Mouse (Mus musculus) lung, embryonic 14.5 days (tissue): ENCODE measurements around the gene Tmem256. TPM values are rescaled to one million over a fixed set of nuclear protein-coding genes. Genes with fewer than 3 reads are reported as not detected.

Experiments
- ATAC-seq: fragments of 200-750 bp; cut with Nextera tagmentation; 2 replicates; pipeline ENCODE4 v1.8.0; 2017; ENCODE audit warnings: mild to moderate bottlenecking, moderate TSS enrichment, moderate library complexity; ENCODE audit not compliant: insufficient read depth
- DNase-seq: peaks from one replicate; pipeline ENCODE4 v3.0.0-alpha.2; 2015
- H3K27ac ChIP-seq: fragments of 300-500 bp; sonication (generic); 2 replicates; pipeline ENCODE4 v1.5.1; 2014; ENCODE audit warnings: low read depth, mild to moderate bottlenecking, moderate library complexity
- H3K27me3 ChIP-seq: fragments of 300-500 bp; sonication (generic); 2 replicates; pipeline ENCODE4 v1.6.1; 2014; ENCODE audit warnings: low read length, control low read depth; ENCODE audit not compliant: insufficient read depth
- H3K36me3 ChIP-seq: fragments of 300-500 bp; sonication (generic); 2 replicates; pipeline ENCODE4 v1.6.1; 2014; ENCODE audit warnings: control low read depth; ENCODE audit not compliant: insufficient read depth
- H3K4me1 ChIP-seq: fragments of 300-500 bp; sonication (generic); 2 replicates; pipeline ENCODE4 v1.6.1; 2014; ENCODE audit warnings: antibody characterized with exemption, control low read depth; ENCODE audit not compliant: insufficient read depth
- H3K4me2 ChIP-seq: fragments of 300-500 bp; sonication (generic); 2 replicates; pipeline ENCODE4 v1.6.1; 2014; ENCODE audit warnings: mild to moderate bottlenecking
- H3K4me3 ChIP-seq: fragments of 300-500 bp; sonication (generic); 2 replicates; pipeline ENCODE4 v1.5.1; 2014; ENCODE audit warnings: low read depth, low read length
- H3K9ac ChIP-seq: fragments of 300-500 bp; sonication (generic); 2 replicates; pipeline ENCODE4 v1.6.1; 2014
- H3K9me3 ChIP-seq: fragments of 300-500 bp; sonication (generic); 2 replicates; pipeline ENCODE4 v1.6.1; 2016; ENCODE audit warnings: low read depth, low read length, control low read depth
- CTCF ChIP-seq: IDR thresholded peaks from 2 replicates; pipeline ENCODE4 v1.5.1; 2016; ENCODE audit warnings: antibody characterized with exemption, low read depth
- WGBS: fragments of 180-500 bp; shearing (Covaris S2); extraction: QIAGEN DNeasy Blood & Tissue Kit; methylation state at CpG from one replicate; pipeline ENCODE4 v1.1.7; 2014; 5-methylcytosine and 5-hydroxymethylcytosine counted together
- polyA plus RNA-seq: library from polyadenylated mRNA; unstranded; fragments of >200 nt; fragmentation: Nextera tagmentation; extraction: Ambion mirVana; gene quantifications from 2 replicates; pipeline ENCODE4 v1.2.1, GENCODE M21; 2014

Tmem256 gene
- polyA plus RNA-seq, 1 experiment from 2014 or later = 443 TPM

- Histone ChIP-seq H3K27ac (no peak overlapping the region), H3K4me1 (no peaks in the 10 kb centered on the region), H3K9me3 (no peaks in the 10 kb centered on the region), H3K9ac (no peak overlapping the region), H3K27me3 (peaks cover 6% of the 10 kb centered on the region; the same call in 1 of the 2 replicates), H3K4me3 (no peak overlapping the region), H3K36me3 (no peaks in the 10 kb centered on the region), H3K4me2 (no peak overlapping the region)
- DNase-seq = no peak
- TF ChIP-seq CTCF = no peak
- ATAC-seq = no peak
These were observed 28.0 kb upstream of the Tmem256 start for GRCm38 (mm10) chr11:69810280-69810679.

- H3K4me1 ChIP-seq = no peaks in the 10 kb centered on the region
- H3K9ac ChIP-seq = no peak within 1 kb of the TSS
- ATAC-seq (no peak), DNase-seq (no peak)
- no peak within 1 kb of the TSS for H3K4me3 ChIP-seq
- peaks cover 7% of the 10 kb centered on the region; the same call in 1 of the 2 replicates for H3K9me3 ChIP-seq
- no peaks in the 10 kb centered on the region for H3K27me3 ChIP-seq
- TF ChIP-seq CTCF = peak; percentile 35
- no peak within 1 kb of the TSS for H3K4me2 ChIP-seq
- 58% methylated on average over 10 of the region's 10 CpGs for WGBS
- no peaks in the 10 kb centered on the region for H3K36me3 ChIP-seq
- no peak within 1 kb of the TSS for H3K27ac ChIP-seq
These were observed 23.2 kb upstream of the Tmem256 start, which contains the start of gene Gm39566 for GRCm38 (mm10) chr11:69815155-69815554. Gene Gm39566, minus strand, starts transcription at chr11:69815298.

GRCm38 (mm10) chr11:69816520-69816919 is 21.8 kb upstream of the Tmem256 start:
- DNase-seq = no peak
- H3K4me2 ChIP-seq = no peak overlapping the region
- H3K36me3 ChIP-seq = no peaks in the 10 kb centered on the region
- no peak overlapping the region for H3K4me3 ChIP-seq
- no peak for TF ChIP-seq CTCF
- no peaks in the 10 kb centered on the region for H3K27me3 ChIP-seq
- no peak overlapping the region for H3K27ac ChIP-seq
- H3K4me1 ChIP-seq = no peaks in the 10 kb centered on the region
- no peak for ATAC-seq
- H3K9ac ChIP-seq = no peak overlapping the region
- 82% methylated on average over 12 of the region's 12 CpGs for WGBS
- H3K9me3 ChIP-seq = peaks cover 7% of the 10 kb centered on the region; the same call in 1 of the 2 replicates

GRCm38 (mm10) chr11:69818365-69818764 is 19.9 kb upstream of the Tmem256 start, which contains the start of gene Spem2:
Gene Spem2, minus strand, starts transcription at chr11:69818465.
- no peak within 1 kb of the TSS for H3K9ac ChIP-seq
- peaks cover 7% of the 10 kb centered on the region; the same call in 1 of the 2 replicates for H3K9me3 ChIP-seq
- H3K27me3 ChIP-seq = no peaks in the 10 kb centered on the region
- WGBS = 70% methylated on average over 2 of the region's 2 CpGs
- no peaks in the 10 kb centered on the region for H3K4me1 ChIP-seq
- H3K27ac ChIP-seq = no peak within 1 kb of the TSS
- ATAC-seq (no peak), DNase-seq (no peak)
- H3K36me3 ChIP-seq = no peaks in the 10 kb centered on the region
- H3K4me2 ChIP-seq = no peak within 1 kb of the TSS
- no peak within 1 kb of the TSS for H3K4me3 ChIP-seq
- TF ChIP-seq CTCF = no peak

- H3K4me1 ChIP-seq = no peaks in the 10 kb centered on the region
- H3K9ac ChIP-seq = no peak overlapping the region
- no peaks in the 10 kb centered on the region for H3K27me3 ChIP-seq
- WGBS = 91% methylated on average over 8 of the region's 8 CpGs
- no peaks in the 10 kb centered on the region for H3K36me3 ChIP-seq
- ATAC-seq (no peak), DNase-seq (no peak)
- H3K4me3 ChIP-seq = no peak overlapping the region
- H3K27ac ChIP-seq = no peak overlapping the region
- TF ChIP-seq CTCF = no peak
- no peak overlapping the region for H3K4me2 ChIP-seq
- H3K9me3 ChIP-seq = peaks cover 7% of the 10 kb centered on the region; the same call in 1 of the 2 replicates
These were observed 19.4 kb upstream of the Tmem256 start for GRCm38 (mm10) chr11:69818871-69819270.

- Histone ChIP-seq H3K27ac (no peak within 1 kb of the TSS), H3K4me1 (no peaks in the 10 kb centered on the region), H3K27me3 (no peaks in the 10 kb centered on the region), H3K4me2 (no peak within 1 kb of the TSS), H3K9me3 (peaks cover 7% of the 10 kb centered on the region; the same call in 1 of the 2 replicates), H3K4me3 (no peak within 1 kb of the TSS), H3K9ac (no peak within 1 kb of the TSS), H3K36me3 (peaks cover 31% of the 10 kb centered on the region; the same call in 1 of the 2 replicates)
- 78% methylated on average over 3 of the region's 3 CpGs for WGBS
- DNase-seq = no peak
- no peak for TF ChIP-seq CTCF
- no peak for ATAC-seq
These were observed 16.2 kb upstream of the Tmem256 start, which contains the start of gene Spem1 for GRCm38 (mm10) chr11:69822080-69822479. Gene Spem1, minus strand, starts transcription at chr11:69822180.

GRCm38 (mm10) chr11:69823456-69823855 is 14.9 kb upstream of the Tmem256 start:
- H3K4me1 ChIP-seq = no peaks in the 10 kb centered on the region
- ATAC-seq (no peak), DNase-seq (no peak)
- TF ChIP-seq CTCF = no peak
- H3K4me2 ChIP-seq = no peak overlapping the region
- no peaks in the 10 kb centered on the region for H3K27me3 ChIP-seq
- H3K36me3 ChIP-seq = peaks cover 41% of the 10 kb centered on the region
- H3K9me3 ChIP-seq = no peaks in the 10 kb centered on the region
- WGBS = 83% methylated on average over 2 of the region's 2 CpGs
- no peak overlapping the region for H3K9ac ChIP-seq
- no peak overlapping the region for H3K27ac ChIP-seq
- H3K4me3 ChIP-seq = no peak overlapping the region
